Mouse (Mus musculus) neural tube, embryonic 11.5 days (tissue): ENCODE measurements around the gene Vmac. TPM values are rescaled to one million over a fixed set of nuclear protein-coding genes. Genes with fewer than 3 reads are reported as not detected.

Experiments used
- ATAC-seq: fragments of 200-750 bp; cut with Nextera tagmentation; 2 replicates; pipeline ENCODE4 v1.8.0; 2017; ENCODE audit warnings: moderate number of reproducible peaks, mild to moderate bottlenecking, moderate TSS enrichment, moderate library complexity; ENCODE audit not compliant: insufficient read depth, low FRiP score, low TSS enrichment
- DNase-seq: peaks from one replicate; pipeline ENCODE4 v3.0.0-alpha.2; 2015; ENCODE audit warnings: low spot score
- H3K27ac ChIP-seq: fragments of 300-500 bp; sonication (generic); 2 replicates; pipeline ENCODE4 v1.5.1; 2014; ENCODE audit warnings: low read depth, mild to moderate bottlenecking, low read length
- H3K27me3 ChIP-seq: fragments of 300-500 bp; sonication (generic); 2 replicates; pipeline ENCODE4 v1.6.1; 2014; ENCODE audit warnings: mild to moderate bottlenecking, low read length, mixed read lengths; ENCODE audit not compliant: control insufficient read depth, insufficient read depth
- H3K36me3 ChIP-seq: fragments of 300-500 bp; sonication (generic); 2 replicates; pipeline ENCODE4 v1.6.1; 2014; ENCODE audit warnings: mild to moderate bottlenecking, low read length, moderate library complexity, mixed read lengths; ENCODE audit not compliant: control insufficient read depth, insufficient read depth
- H3K4me1 ChIP-seq: fragments of 300-500 bp; sonication (generic); 2 replicates; pipeline ENCODE4 v1.6.1; 2014; ENCODE audit warnings: low read length, mixed read lengths; ENCODE audit not compliant: control insufficient read depth, insufficient read depth
- H3K4me2 ChIP-seq: fragments of 300-500 bp; sonication (generic); 2 replicates; pipeline ENCODE4 v1.6.1; 2014; ENCODE audit warnings: low read depth, mild to moderate bottlenecking, moderate library complexity
- H3K4me3 ChIP-seq: fragments of 300-500 bp; sonication (generic); 2 replicates; pipeline ENCODE4 v1.5.1; 2014; ENCODE audit warnings: low read depth, low read length
- H3K9ac ChIP-seq: fragments of 300-500 bp; sonication (generic); 2 replicates; pipeline ENCODE4 v1.6.1; 2014; ENCODE audit warnings: mild to moderate bottlenecking, low read length
- H3K9me3 ChIP-seq: fragments of 300-500 bp; sonication (generic); 2 replicates; pipeline ENCODE4 v1.6.1; 2016; ENCODE audit warnings: low read length; ENCODE audit not compliant: control insufficient read depth
- WGBS: fragments of 180-500 bp; shearing (Covaris S2); extraction: QIAGEN DNeasy Blood & Tissue Kit; methylation state at CpG from one replicate; pipeline ENCODE4 v1.1.7; 2014; 5-methylcytosine and 5-hydroxymethylcytosine counted together
- polyA plus RNA-seq: library from polyadenylated mRNA; unstranded; fragments of >200 nt; fragmentation: Nextera tagmentation; extraction: Ambion mirVana; gene quantifications from 2 replicates; pipeline ENCODE4 v1.2.1, GENCODE M21; 2014

The Vmac gene
- polyA plus RNA-seq, 1 experiment from 2014 or later = 17.6 TPM

DNA sequence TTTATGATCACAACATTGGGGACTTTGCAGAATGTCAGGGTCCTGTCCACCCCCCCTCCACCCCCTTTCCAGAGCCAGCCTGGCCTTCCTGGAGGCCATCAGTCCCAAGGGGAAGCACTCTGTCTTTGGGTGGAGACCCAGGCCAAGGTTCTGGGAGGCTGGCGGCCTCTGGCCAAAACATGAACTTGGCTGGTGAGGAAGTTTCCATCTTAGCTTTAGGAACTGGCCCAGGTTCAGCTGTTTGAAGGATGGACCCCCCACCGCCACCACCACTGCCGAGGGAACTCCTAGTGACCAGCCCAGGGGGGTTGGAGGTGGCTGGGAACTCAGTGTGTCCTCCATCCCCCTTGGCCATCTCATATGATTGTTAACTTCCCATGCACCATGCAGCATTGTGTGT, 43.3 kb upstream of the Vmac start:
- peaks cover 17% of the 10 kb centered on the region for H3K27me3 ChIP-seq

DNA sequence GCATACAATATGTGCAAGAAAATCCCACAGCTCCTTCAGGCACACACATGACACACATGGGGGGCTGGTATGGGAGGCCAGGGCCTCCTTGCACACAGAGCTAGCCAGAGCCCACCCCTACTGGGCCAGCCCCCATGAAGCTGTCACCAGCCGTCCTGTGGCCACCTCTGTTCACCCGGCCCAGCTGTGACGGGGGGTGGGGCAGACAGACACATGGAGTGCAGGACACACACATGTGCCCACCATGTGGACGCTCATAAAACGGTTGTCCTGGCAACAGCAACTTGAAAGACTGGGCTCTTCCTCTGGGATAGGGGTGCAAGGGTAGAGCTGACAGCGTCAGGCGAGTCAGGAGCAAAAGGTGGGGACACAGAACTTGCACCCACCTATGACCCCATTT, 41.4 kb upstream of the Vmac start:
- no peak overlapping the region for H3K9ac ChIP-seq
- WGBS = 31% methylated on average over 7 of the region's 7 CpGs
- H3K4me2 ChIP-seq = no peak overlapping the region
- peaks cover 35% of the 10 kb centered on the region for H3K27me3 ChIP-seq
- DNase-seq (no peak), ATAC-seq (no peak)
- peaks cover 14% of the 10 kb centered on the region for H3K4me1 ChIP-seq
- H3K4me3 ChIP-seq = no peak overlapping the region
- no peaks in the 10 kb centered on the region for H3K9me3 ChIP-seq
- H3K27ac ChIP-seq = no peak overlapping the region
- no peaks in the 10 kb centered on the region for H3K36me3 ChIP-seq

More for the DNA sequence above, 43.3 kb upstream of the Vmac start:
- ATAC-seq (no peak), DNase-seq (no peak)
- no peak overlapping the region; the same call in 1 of the 2 replicates for H3K9ac ChIP-seq
- no peak overlapping the region for H3K4me3 ChIP-seq
- H3K9me3 ChIP-seq = no peaks in the 10 kb centered on the region
- peaks cover 17% of the 10 kb centered on the region for H3K4me1 ChIP-seq
- WGBS = 55% methylated on average over 3 of the region's 3 CpGs
- H3K36me3 ChIP-seq = no peaks in the 10 kb centered on the region
- no peak overlapping the region for H3K4me2 ChIP-seq
- H3K27ac ChIP-seq = no peak overlapping the region

DNA sequence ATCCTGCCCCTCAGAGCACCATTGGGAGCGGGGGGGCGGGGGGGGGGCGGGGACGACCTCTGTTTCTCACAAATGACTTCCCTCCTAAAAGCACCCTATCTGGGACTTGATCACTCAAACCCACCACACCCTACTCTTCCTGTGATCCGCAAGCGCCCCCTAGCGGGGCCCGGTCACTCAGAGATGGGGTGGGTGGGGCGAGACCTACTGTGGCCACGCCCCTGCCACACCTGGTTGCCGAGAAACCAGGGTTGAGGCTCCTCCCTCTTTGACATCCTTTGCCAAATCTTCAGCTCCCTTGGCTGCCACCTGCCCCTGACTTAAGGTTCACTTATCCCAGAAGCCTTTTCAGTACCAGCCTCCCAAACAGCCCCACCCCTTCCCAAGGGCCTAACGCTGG, 40.3 kb upstream of the Vmac start:
- Histone ChIP-seq H3K9me3 (no peaks in the 10 kb centered on the region), H3K9ac (no peak overlapping the region), H3K36me3 (no peaks in the 10 kb centered on the region), H3K4me2 (no peak overlapping the region), H3K4me3 (no peak overlapping the region), H3K27me3 (peaks cover 47% of the 10 kb centered on the region), H3K27ac (no peak overlapping the region), H3K4me1 (peaks cover 14% of the 10 kb centered on the region)
- ATAC-seq = no peak
- 7% methylated on average over 12 of the region's 12 CpGs for WGBS
- DNase-seq = peak; percentile 65

DNA sequence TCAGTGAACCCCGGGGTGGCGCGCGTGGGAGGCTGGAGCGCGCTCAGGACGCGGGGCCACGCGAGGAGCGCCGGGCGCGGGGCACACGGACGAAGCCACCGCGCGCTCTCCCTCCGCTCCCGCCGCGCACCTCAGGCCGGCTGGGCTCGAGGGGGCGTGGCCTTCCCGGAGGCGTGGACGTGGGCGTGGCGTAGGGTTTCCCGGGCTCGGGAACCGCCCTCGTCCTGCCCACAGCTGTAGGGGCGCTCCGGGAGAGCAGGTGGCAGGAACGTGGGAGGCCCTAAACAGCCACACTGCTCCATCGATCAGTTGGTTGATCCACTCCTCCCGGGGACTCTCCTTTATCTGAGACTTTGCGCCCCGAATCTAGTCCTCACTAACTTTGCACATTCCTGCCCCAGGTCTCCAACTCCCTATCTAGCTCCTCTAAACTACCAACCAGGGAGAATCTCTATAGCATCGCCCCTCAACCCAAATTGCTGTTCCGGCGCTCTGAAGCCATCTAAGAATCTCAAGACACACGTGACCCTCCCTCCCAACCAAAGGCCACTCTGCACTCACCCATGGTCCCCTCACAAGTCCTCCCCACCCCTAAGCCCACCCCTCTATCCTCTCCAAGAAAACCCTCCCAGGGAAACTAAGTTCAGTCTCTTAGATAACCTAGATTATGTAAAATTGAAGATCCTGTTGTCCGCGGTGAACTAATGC, 39.7 kb upstream of the Vmac start, which contains the start of gene Nrtn:
TSS of gene Nrtn (minus strand) at position 115 of the 708 bp plus-strand sequence.
- DNase-seq (peak; percentile 86), ATAC-seq (peak; percentile 53; the same call in 1 of the 2 replicates)
- Histone ChIP-seq H3K27ac (no peak within 1 kb of the TSS), H3K4me1 (peaks cover 14% of the 10 kb centered on the region), H3K27me3 (peaks cover 52% of the 10 kb centered on the region), H3K4me2 (peak within 1 kb of the TSS; percentile 79), H3K9ac (peak within 1 kb of the TSS; percentile 53), H3K36me3 (no peaks in the 10 kb centered on the region), H3K4me3 (peak within 1 kb of the TSS; percentile 40), H3K9me3 (no peaks in the 10 kb centered on the region)
- WGBS = under 1% methylated on average over 36 of the region's 48 CpGs

DNA sequence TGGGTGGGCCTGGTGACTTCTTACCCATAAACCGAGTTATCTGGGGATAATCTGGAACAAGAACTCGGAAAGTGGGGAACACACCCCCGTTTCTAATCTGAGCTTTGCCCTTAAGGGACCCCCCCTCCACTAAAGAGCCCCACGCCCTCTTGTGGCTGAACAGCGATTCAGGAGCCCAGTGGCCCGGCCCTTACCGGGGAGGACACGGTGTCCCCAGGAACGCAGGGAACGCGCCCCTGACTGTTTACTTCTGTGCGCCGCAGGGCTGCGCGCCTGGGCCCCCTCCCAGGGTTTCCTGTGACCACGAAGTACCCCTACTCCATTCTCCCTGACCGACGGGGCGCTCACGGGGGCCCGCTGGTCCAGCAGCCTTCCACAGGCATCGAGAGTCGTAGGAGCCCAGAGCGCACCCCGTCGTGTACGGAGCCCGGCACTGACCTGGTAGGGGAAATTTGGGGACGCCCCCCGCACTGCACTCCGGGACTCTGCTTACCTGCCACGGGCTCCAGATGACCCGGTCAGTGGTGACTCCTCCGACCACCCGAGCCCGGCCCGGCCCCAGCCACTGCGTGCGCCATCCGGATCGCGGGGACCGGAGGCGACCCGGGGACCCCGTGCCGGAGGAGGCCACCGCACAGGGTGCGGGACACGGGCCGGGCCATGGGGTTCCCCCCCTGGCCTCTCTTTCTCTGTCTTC, 39.0 kb upstream of the Vmac start:
- ATAC-seq (peak; percentile 13; the same call in 1 of the 2 replicates), DNase-seq (no peak)
- WGBS = under 1% methylated on average over 38 of the region's 51 CpGs
- Histone ChIP-seq H3K4me2 (peak overlapping the region; percentile 79), H3K9ac (peak overlapping the region; percentile 53), H3K4me1 (peaks cover 11% of the 10 kb centered on the region), H3K27ac (no peak overlapping the region), H3K9me3 (no peaks in the 10 kb centered on the region), H3K36me3 (no peaks in the 10 kb centered on the region), H3K4me3 (peak overlapping the region; percentile 40), H3K27me3 (peaks cover 59% of the 10 kb centered on the region)

DNA sequence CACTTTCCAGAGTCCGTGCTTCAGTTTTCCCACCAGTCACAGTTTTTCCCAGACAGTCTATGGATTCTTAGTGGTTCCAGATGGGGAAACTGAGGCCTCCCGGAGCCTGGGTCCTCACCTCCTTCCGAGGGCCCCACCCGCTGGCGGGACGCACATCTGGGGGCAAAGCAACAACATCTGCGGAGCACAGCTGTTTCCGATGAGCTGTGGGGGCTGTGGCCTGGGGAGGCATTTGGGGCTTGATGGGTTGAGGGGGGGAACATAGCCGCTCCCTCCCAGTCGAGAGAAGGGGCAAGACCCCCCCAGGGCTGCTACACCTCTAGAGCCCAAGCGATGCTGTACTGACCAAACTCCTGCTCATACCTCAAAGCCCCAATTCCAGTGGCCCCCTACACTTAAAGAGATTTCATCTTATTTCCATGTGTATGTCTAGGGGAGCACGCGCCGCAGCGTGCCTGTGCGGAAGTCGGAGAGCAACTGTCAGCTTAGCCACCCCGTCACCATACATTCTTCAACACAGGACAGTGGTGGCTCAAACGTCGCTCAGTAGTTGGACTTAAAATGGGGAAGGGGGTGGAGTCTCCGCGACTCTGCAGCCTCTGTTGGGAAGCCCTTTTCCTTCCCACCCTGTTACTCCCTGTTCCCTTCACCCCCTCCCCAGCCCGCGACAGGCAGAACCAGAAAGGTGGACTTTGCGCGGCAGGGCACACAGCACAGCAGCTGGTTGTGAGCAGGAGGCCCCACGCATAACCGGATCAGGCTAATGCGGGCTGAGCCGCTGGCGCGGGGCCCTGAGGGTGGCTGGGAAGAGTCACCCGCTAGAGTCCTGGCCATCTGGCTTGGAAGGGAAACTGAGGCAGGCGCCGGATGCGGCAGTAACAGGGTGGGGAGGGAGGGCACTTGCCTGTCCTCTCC, 36.7 kb upstream of the Vmac start:
- no peak overlapping the region for H3K27ac ChIP-seq
- ATAC-seq = no peak
- 16% methylated on average over 35 of the region's 36 CpGs for WGBS

DNA sequence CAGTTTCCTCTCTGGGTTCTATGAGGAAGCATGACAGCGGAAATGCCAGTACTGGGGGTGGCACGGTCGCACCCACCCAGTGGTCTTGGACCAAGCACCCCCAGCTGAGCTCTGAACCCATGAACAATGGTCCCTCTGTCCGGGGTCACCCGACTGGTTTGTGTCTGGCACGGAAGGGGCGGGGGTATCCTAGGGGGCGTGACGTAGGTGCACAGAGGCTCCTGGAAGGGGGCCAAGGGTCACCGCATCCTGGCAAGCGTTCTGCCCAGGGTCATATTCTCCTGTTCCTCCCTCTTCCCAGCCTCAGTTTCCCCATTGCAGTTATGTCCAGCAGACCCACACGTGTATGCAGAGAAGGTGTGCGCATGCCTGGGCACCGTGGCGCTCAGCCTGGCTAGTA, 35.6 kb upstream of the Vmac start:
- no peak for ATAC-seq
- WGBS = 21% methylated on average over 15 of the region's 15 CpGs

More for the DNA sequence above, 36.7 kb upstream of the Vmac start:
- H3K27me3 ChIP-seq = peaks cover 67% of the 10 kb centered on the region
- peaks cover 11% of the 10 kb centered on the region for H3K4me1 ChIP-seq
- H3K36me3 ChIP-seq = no peaks in the 10 kb centered on the region
- no peak overlapping the region for H3K9ac ChIP-seq
- no peaks in the 10 kb centered on the region for H3K9me3 ChIP-seq
- H3K4me3 ChIP-seq = no peak overlapping the region
- no peak for DNase-seq
- H3K4me2 ChIP-seq = no peak overlapping the region

DNA sequence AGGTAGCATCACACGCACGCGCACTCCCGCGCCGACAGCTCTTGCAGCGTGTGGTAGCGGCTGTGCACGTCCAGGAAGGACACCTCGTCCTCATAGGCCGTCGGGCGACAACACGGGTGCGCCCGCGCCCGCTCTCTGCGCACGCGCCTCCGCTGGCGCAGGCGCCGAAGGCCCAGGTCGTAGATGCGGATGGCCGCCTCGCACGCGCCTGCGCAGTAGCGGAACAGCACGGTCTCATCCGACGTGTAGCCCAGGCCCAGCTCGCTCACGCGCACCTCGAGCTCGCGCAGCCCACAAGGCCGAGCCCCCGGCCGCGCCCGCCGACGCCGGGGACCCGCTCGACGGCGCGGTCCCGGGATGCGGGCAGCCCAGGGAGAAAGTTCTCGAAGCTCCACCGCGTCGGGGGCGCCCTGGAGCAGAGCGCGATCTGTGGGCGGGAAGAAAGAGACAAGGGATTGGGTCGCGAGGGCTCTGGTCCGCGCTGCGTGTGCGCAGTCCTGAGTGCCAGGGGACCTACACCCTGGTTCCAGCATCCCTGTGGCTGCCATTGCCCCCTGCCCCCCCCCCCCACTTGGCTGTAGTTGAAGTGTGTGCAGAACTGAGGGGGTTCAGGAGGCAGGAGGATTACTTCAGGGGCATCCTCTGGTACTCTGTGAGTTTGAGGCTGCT, 33.7 kb upstream of the Vmac start:
- peak; percentile 56; the same call in 1 of the 2 replicates for ATAC-seq
- DNase-seq = peak; percentile 83
- H3K27ac ChIP-seq = no peak overlapping the region

More for the DNA sequence above, 35.6 kb upstream of the Vmac start:
- no peak for DNase-seq
- H3K9me3 ChIP-seq = no peaks in the 10 kb centered on the region
- H3K27ac ChIP-seq = no peak overlapping the region
- H3K4me1 ChIP-seq = peaks cover 11% of the 10 kb centered on the region
- H3K27me3 ChIP-seq = peaks cover 67% of the 10 kb centered on the region
- no peaks in the 10 kb centered on the region for H3K36me3 ChIP-seq
- H3K4me3 ChIP-seq = no peak overlapping the region
- no peak overlapping the region for H3K9ac ChIP-seq
- no peak overlapping the region for H3K4me2 ChIP-seq

More for the DNA sequence above, 33.7 kb upstream of the Vmac start:
- H3K4me3 ChIP-seq = peak overlapping the region; percentile 16; the same call in 1 of the 2 replicates
- H3K9me3 ChIP-seq = no peaks in the 10 kb centered on the region
- peaks cover 55% of the 10 kb centered on the region for H3K27me3 ChIP-seq
- H3K4me2 ChIP-seq = peak overlapping the region; percentile 27
- no peaks in the 10 kb centered on the region for H3K4me1 ChIP-seq
- H3K36me3 ChIP-seq = no peaks in the 10 kb centered on the region
- WGBS = 27% methylated on average over 65 of the region's 71 CpGs
- H3K9ac ChIP-seq = no peak overlapping the region; the same call in 1 of the 2 replicates
